Mouse (Mus musculus): ENCODE results near the gene Adamtsl1. TPM values are rescaled to one million over a fixed set of nuclear protein-coding genes. Genes with fewer than 3 reads are reported as not detected.
A peak's percentile ranks its signal among the peaks of the same experiment; 100 is the strongest.

Gene Adamtsl1
- polyA plus RNA-seq, 1 experiment from 2014 or later, result 17.6 TPM

- H3K4me1 ChIP-seq, result no peaks in the 10 kb centered on the region
- H3K27ac ChIP-seq, result no peak overlapping the region
- no peaks in the 10 kb centered on the region for H3K27me3 ChIP-seq
- no peak overlapping the region for H3K4me2 ChIP-seq
- no peak overlapping the region for H3K9ac ChIP-seq
- H3K9me3 ChIP-seq, result no peaks in the 10 kb centered on the region
- 48% methylated on average over 10 of the region's 10 CpGs for WGBS
- no peak overlapping the region for H3K4me3 ChIP-seq
- no peak for ATAC-seq (ENCODE audit: borderline replicate concordance, extremely low read depth, low FRiP score, low TSS enrichment)
- H3K36me3 ChIP-seq, result no peaks in the 10 kb centered on the region
Observed at GRCm38 (mm10) chr4:86020372-86021090, 506.6 kb downstream of the Adamtsl1 start.

- Histone ChIP-seq H3K4me3 (no peak overlapping the region), H3K9ac (no peak overlapping the region), H3K4me2 (no peak overlapping the region), H3K9me3 (no peaks in the 10 kb centered on the region), H3K36me3 (no peaks in the 10 kb centered on the region), H3K27me3 (no peaks in the 10 kb centered on the region), H3K4me1 (peaks cover 4% of the 10 kb centered on the region; the same call in 1 of the 2 replicates), H3K27ac (no peak overlapping the region)
- ATAC-seq (ENCODE audit: borderline replicate concordance, extremely low read depth, low FRiP score, low TSS enrichment), result no peak
- WGBS, result 35% methylated on average over 8 of the region's 8 CpGs
Observed at GRCm38 (mm10) chr4:86024573-86025160, 510.7 kb downstream of the Adamtsl1 start.

- no peaks in the 10 kb centered on the region for H3K9me3 ChIP-seq
- no peak overlapping the region for H3K4me2 ChIP-seq
- H3K4me1 ChIP-seq, result peaks cover 16% of the 10 kb centered on the region
- H3K36me3 ChIP-seq, result no peaks in the 10 kb centered on the region
- H3K27me3 ChIP-seq, result no peaks in the 10 kb centered on the region
- H3K9ac ChIP-seq, result no peak overlapping the region
- WGBS, result 67% methylated on average over 6 of the region's 6 CpGs
- ATAC-seq (ENCODE audit: borderline replicate concordance, extremely low read depth, low FRiP score, low TSS enrichment), result no peak
- no peak overlapping the region for H3K4me3 ChIP-seq
- no peak overlapping the region for H3K27ac ChIP-seq
Observed at GRCm38 (mm10) chr4:86029486-86029885, 515.5 kb downstream of the Adamtsl1 start.

- peak; percentile 57; the same call in 1 of the 2 replicates for ATAC-seq (ENCODE audit: borderline replicate concordance, extremely low read depth, low FRiP score, low TSS enrichment)
- H3K4me3 ChIP-seq, result no peak overlapping the region
- H3K36me3 ChIP-seq, result no peaks in the 10 kb centered on the region
- H3K9ac ChIP-seq, result no peak overlapping the region
- peak overlapping the region; percentile 29 for H3K4me2 ChIP-seq
- H3K27me3 ChIP-seq, result no peaks in the 10 kb centered on the region
- peak overlapping the region; percentile 7; the same call in 1 of the 2 replicates for H3K27ac ChIP-seq
- peaks cover 16% of the 10 kb centered on the region for H3K4me1 ChIP-seq
- WGBS, result 12% methylated on average over 3 of the region's 3 CpGs
- no peaks in the 10 kb centered on the region for H3K9me3 ChIP-seq
Observed at GRCm38 (mm10) chr4:86030208-86030607, 516.2 kb downstream of the Adamtsl1 start.

- Histone ChIP-seq H3K36me3 (no peaks in the 10 kb centered on the region), H3K4me3 (no peak overlapping the region), H3K4me1 (peaks cover 16% of the 10 kb centered on the region), H3K27ac (no peak overlapping the region), H3K27me3 (no peaks in the 10 kb centered on the region), H3K9me3 (no peaks in the 10 kb centered on the region), H3K4me2 (peak overlapping the region; percentile 12; the same call in 1 of the 2 replicates), H3K9ac (no peak overlapping the region)
- WGBS, result 12% methylated on average over 8 of the region's 8 CpGs
- no peak for ATAC-seq (ENCODE audit: borderline replicate concordance, extremely low read depth, low FRiP score, low TSS enrichment)
Observed at GRCm38 (mm10) chr4:86031041-86031440, 517.1 kb downstream of the Adamtsl1 start.

- Histone ChIP-seq H3K27me3 (no peaks in the 10 kb centered on the region), H3K4me3 (no peak overlapping the region), H3K4me1 (no peaks in the 10 kb centered on the region), H3K36me3 (no peaks in the 10 kb centered on the region), H3K27ac (no peak overlapping the region), H3K9me3 (no peaks in the 10 kb centered on the region), H3K4me2 (no peak overlapping the region), H3K9ac (no peak overlapping the region)
- WGBS, result 36% methylated on average over 8 of the region's 8 CpGs
- ATAC-seq (ENCODE audit: borderline replicate concordance, extremely low read depth, low FRiP score, low TSS enrichment), result no peak
Observed at GRCm38 (mm10) chr4:86040921-86041320, 526.9 kb downstream of the Adamtsl1 start.

GRCm38 (mm10) chr4:86045448-86045847, 531.5 kb downstream of the Adamtsl1 start:
- Histone ChIP-seq H3K9me3 (no peaks in the 10 kb centered on the region), H3K27me3 (no peaks in the 10 kb centered on the region), H3K27ac (no peak overlapping the region), H3K4me2 (no peak overlapping the region), H3K4me1 (no peaks in the 10 kb centered on the region), H3K36me3 (no peaks in the 10 kb centered on the region), H3K4me3 (no peak overlapping the region), H3K9ac (no peak overlapping the region)
- ATAC-seq (ENCODE audit: borderline replicate concordance, extremely low read depth, low FRiP score, low TSS enrichment), result no peak
- 82% methylated on average over 6 of the region's 6 CpGs for WGBS

GRCm38 (mm10) chr4:86045876-86046275, 531.9 kb downstream of the Adamtsl1 start:
- Histone ChIP-seq H3K36me3 (no peaks in the 10 kb centered on the region), H3K27ac (no peak overlapping the region), H3K9ac (no peak overlapping the region), H3K4me2 (no peak overlapping the region), H3K27me3 (no peaks in the 10 kb centered on the region), H3K4me1 (no peaks in the 10 kb centered on the region), H3K9me3 (no peaks in the 10 kb centered on the region), H3K4me3 (no peak overlapping the region)
- ATAC-seq (ENCODE audit: borderline replicate concordance, extremely low read depth, low FRiP score, low TSS enrichment), result no peak
- WGBS, result 67% methylated on average over 6 of the region's 6 CpGs

GRCm38 (mm10) chr4:86046881-86047280, 532.9 kb downstream of the Adamtsl1 start:
- Histone ChIP-seq H3K4me3 (no peak overlapping the region), H3K27ac (no peak overlapping the region), H3K27me3 (no peaks in the 10 kb centered on the region), H3K9me3 (no peaks in the 10 kb centered on the region), H3K4me1 (no peaks in the 10 kb centered on the region), H3K36me3 (no peaks in the 10 kb centered on the region), H3K9ac (no peak overlapping the region), H3K4me2 (no peak overlapping the region)
- WGBS, result 62% methylated on average over 1 of the region's 1 CpGs
- ATAC-seq (ENCODE audit: borderline replicate concordance, extremely low read depth, low FRiP score, low TSS enrichment), result no peak

- Histone ChIP-seq H3K9me3 (no peaks in the 10 kb centered on the region), H3K4me2 (peak overlapping the region; percentile 85), H3K36me3 (no peaks in the 10 kb centered on the region), H3K4me1 (peaks cover 4% of the 10 kb centered on the region; the same call in 1 of the 2 replicates), H3K27me3 (no peaks in the 10 kb centered on the region), H3K27ac (no peak overlapping the region), H3K9ac (peak overlapping the region; percentile 27), H3K4me3 (peak overlapping the region; percentile 45)
- under 1% methylated on average over 19 of the region's 20 CpGs for WGBS
- ATAC-seq (ENCODE audit: borderline replicate concordance, extremely low read depth, low FRiP score, low TSS enrichment), result peak; percentile 94
Observed at GRCm38 (mm10) chr4:86053487-86054237, 539.7 kb downstream of the Adamtsl1 start.

- H3K27me3 ChIP-seq, result no peaks in the 10 kb centered on the region
- H3K9me3 ChIP-seq, result no peaks in the 10 kb centered on the region
- no peak for ATAC-seq (ENCODE audit: borderline replicate concordance, extremely low read depth, low FRiP score, low TSS enrichment)
- H3K4me2 ChIP-seq, result no peak overlapping the region
- no peak overlapping the region for H3K9ac ChIP-seq
- 77% methylated on average over 4 of the region's 4 CpGs for whole genome bisulfite sequencing
- H3K27ac ChIP-seq, result no peak overlapping the region
- no peaks in the 10 kb centered on the region for H3K36me3 ChIP-seq
- H3K4me1 ChIP-seq, result no peaks in the 10 kb centered on the region
- H3K4me3 ChIP-seq, result no peak overlapping the region
Observed at GRCm38 (mm10) chr4:86060614-86061013, 546.6 kb downstream of the Adamtsl1 start.

- no peak overlapping the region for H3K9ac ChIP-seq
- no peak overlapping the region for H3K4me3 ChIP-seq
- no peak for ATAC-seq (ENCODE audit: borderline replicate concordance, extremely low read depth, low FRiP score, low TSS enrichment)
- H3K9me3 ChIP-seq, result no peaks in the 10 kb centered on the region
- WGBS, result 80% methylated on average over 5 of the region's 5 CpGs
- no peaks in the 10 kb centered on the region for H3K36me3 ChIP-seq
- no peaks in the 10 kb centered on the region for H3K27me3 ChIP-seq
- H3K4me1 ChIP-seq, result no peaks in the 10 kb centered on the region
- no peak overlapping the region for H3K27ac ChIP-seq
- H3K4me2 ChIP-seq, result no peak overlapping the region
Observed at GRCm38 (mm10) chr4:86068376-86068775, 554.4 kb downstream of the Adamtsl1 start.

Measured in lung, embryonic 15.5 days (tissue).